Mouse (Mus musculus) ZHBTc4 (cell line): ENCODE measurements around the gene Rtn4ip1.
A peak's percentile ranks its signal among the peaks of the same experiment; 100 is the strongest.
"Not testable (repeated sequence)": the region's sequence is repeated elsewhere in the genome, so short reads cannot be mapped to it uniquely, and the experiment has no call there.

Source experiments
- DNase-seq: peaks from one replicate; pipeline ENCODE4 v3.0.0-alpha.2; 2011; ENCODE audit warnings: low read depth, low spot score

Rtn4ip1 gene

GRCm38 (mm10) chr10:43928596-43928995 is 27.0 kb downstream of the Rtn4ip1 start:
- no peak for DNase-seq

- DNase-seq, result peak; percentile 82
These were observed 37.6 kb downstream of the Rtn4ip1 start for GRCm38 (mm10) chr10:43939136-43939662.

- no peak for DNase-seq
These were observed 42.1 kb downstream of the Rtn4ip1 start for GRCm38 (mm10) chr10:43943736-43944135.

- no peak for DNase-seq
These were observed 43.8 kb downstream of the Rtn4ip1 start for GRCm38 (mm10) chr10:43945435-43945834.

GRCm38 (mm10) chr10:43953942-43954341 is 52.3 kb downstream of the Rtn4ip1 start:
- DNase-seq, result peak; percentile 80

- DNase-seq, result no peak
These were observed 63.3 kb downstream of the Rtn4ip1 start for GRCm38 (mm10) chr10:43964943-43965342.

- DNase-seq, result no peak
These were observed 71.6 kb downstream of the Rtn4ip1 start for GRCm38 (mm10) chr10:43973244-43973643.

- DNase-seq, result peak; percentile 70
These were observed 75.7 kb downstream of the Rtn4ip1 start for GRCm38 (mm10) chr10:43977353-43977752.

GRCm38 (mm10) chr10:43980080-43980479 is 78.5 kb downstream of the Rtn4ip1 start:
- no peak for DNase-seq

GRCm38 (mm10) chr10:43980742-43981141 is 79.1 kb downstream of the Rtn4ip1 start:
- not testable (repeated sequence) for DNase-seq

GRCm38 (mm10) chr10:43982470-43982869 is 80.9 kb downstream of the Rtn4ip1 start:
- DNase-seq, result no peak

GRCm38 (mm10) chr10:43983241-43983640 is 81.6 kb downstream of the Rtn4ip1 start:
- no peak for DNase-seq

GRCm38 (mm10) chr10:43983866-43984265 is 82.3 kb downstream of the Rtn4ip1 start:
- no peak for DNase-seq

- no peak for DNase-seq
These were observed 89.7 kb downstream of the Rtn4ip1 start for GRCm38 (mm10) chr10:43991268-43991667.

GRCm38 (mm10) chr10:43992506-43992905 is 90.9 kb downstream of the Rtn4ip1 start:
- no peak for DNase-seq

- peak; percentile 84 for DNase-seq
These were observed 91.6 kb downstream of the Rtn4ip1 start for GRCm38 (mm10) chr10:43993198-43993597.

- DNase-seq, result no peak
These were observed 94.4 kb downstream of the Rtn4ip1 start for GRCm38 (mm10) chr10:43995858-43996650.

- no peak for DNase-seq
These were observed 95.7 kb downstream of the Rtn4ip1 start for GRCm38 (mm10) chr10:43997276-43997675.

- DNase-seq, result no peak
These were observed 96.4 kb downstream of the Rtn4ip1 start for GRCm38 (mm10) chr10:43998023-43998422.

- no peak for DNase-seq
These were observed 97.0 kb downstream of the Rtn4ip1 start for GRCm38 (mm10) chr10:43998503-43999082.

- DNase-seq, result no peak
These were observed 98.7 kb downstream of the Rtn4ip1 start for GRCm38 (mm10) chr10:44000156-44000865.
